14 mouse cellular contexts compared by ENCODE assay signal in the genomic region with DNA sequence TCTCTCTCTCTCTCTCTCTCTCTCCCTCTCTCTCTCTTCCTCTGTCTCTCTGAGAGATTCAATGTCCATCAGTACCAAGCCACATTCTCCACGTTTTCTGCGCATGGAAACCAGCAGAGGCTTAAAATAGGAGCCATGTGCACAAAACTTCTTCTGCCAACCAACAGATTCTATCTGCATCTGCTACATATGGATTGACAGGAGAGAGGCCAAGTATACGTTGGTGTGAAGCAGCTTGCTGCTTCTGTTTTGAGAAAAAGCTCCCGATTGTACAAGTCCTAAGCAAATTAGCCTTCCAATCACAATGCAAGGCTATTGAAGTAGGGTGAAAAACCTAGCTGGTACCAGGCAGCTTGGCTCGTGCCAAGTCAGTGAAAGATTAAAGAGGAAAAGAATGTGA.
DNase-seq lines count a peak whose midpoint lies in the region.
"Had no signal": no experiment of that assay in that cellular context is flagged by ENCODE, and none has a peak within 500 bp of the region (broad histone marks: within the 10 kb centered on the region; RNA-seq: fewer than 3 reads in every experiment).

No protein-coding gene starts in this region.

- peak; percentile 65 for DNase-seq in brain, adult 2 months (ENCODE audit: low read depth, low spot score)
- DNase-seq in brain, embryonic 18.5 days (ENCODE audit: low read depth, low spot score) = peak; percentile 70
- peak; percentile 7 to 18 for DNase-seq in layer of hippocampus, adult 8-10 months (ENCODE audit: low spot score in 2 of 2)
- DNase-seq in left cerebral cortex, postnatal 25 days (ENCODE audit: low spot score in 2 of 2) = peak; percentile 14 to 76
- DNase-seq in kidney, postnatal 25 days = no peak
- DNase-seq in urinary bladder, postnatal 36 days (ENCODE audit: low spot score in 2 of 2) = no peak
- no peak for DNase-seq in cerebellum, adult 11-12 months
- DNase-seq: adrenal gland, adult 2 months; cerebellum, adult 8-10 months; gastrocnemius, adult 2 months; heart, adult 11 months; kidney, adult 18-20 months; liver; lung, adult 2 months had no signal

- intact Hi-C loops in left cerebral cortex, postnatal 25 days (cut with DNase I) = no loop called here

Comparison
In these comparisons a context has a peak if more than half of its experiments do, and no peak if none do; other contexts are left out.
1. DNase-seq: peak in brain, adult 2 months (single experiment), brain, embryonic 18.5 days (single experiment), layer of hippocampus, adult 8-10 months (2 of 2) and left cerebral cortex, postnatal 25 days (2 of 2); none in kidney, postnatal 25 days (0 of 2), urinary bladder, postnatal 36 days (0 of 2) and cerebellum, adult 11-12 months (single experiment).